In the genomic region with DNA sequence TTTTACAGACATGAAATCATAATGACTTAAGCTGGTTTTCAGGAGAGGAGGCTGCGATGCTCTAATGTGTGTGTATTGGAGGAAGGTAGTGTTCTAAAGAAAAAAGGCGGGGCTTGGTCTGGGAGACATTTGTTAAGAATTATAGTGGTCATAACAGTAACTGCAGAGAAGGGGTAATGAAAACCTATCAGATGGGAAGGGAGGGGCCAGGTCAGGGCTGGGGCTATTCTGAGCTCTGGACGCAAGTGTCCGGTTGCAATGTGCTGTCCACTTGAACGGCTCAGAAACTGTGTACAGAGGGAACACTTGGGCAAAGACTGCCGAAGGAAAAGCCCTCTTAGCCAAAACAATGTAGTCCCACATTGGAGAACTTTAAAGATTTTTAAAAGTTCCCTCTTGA, we compare ENCODE assay signal across 15 mouse cellular contexts. TPM values are rescaled to one million over a fixed set of nuclear protein-coding genes. Genes with fewer than 3 reads are reported as not detected.
DNase-seq lines count a peak whose midpoint lies in the region; ATAC-seq and TF ChIP-seq lines count a peak whose summit lies in the region.
"Had no signal": no experiment of that assay in that cellular context is flagged by ENCODE, and none has a peak within 500 bp of the region (broad histone marks: within the 10 kb centered on the region; RNA-seq: fewer than 3 reads in every experiment).

No protein-coding gene starts in this region.

- H3K27me3 ChIP-seq in heart, adult 2 months (ENCODE audit: control insufficient read depth, insufficient read depth, low read length): no peaks in the 10 kb centered on the region
- no peaks in the 10 kb centered on the region for H3K27me3 ChIP-seq in lung, postnatal 0 days (replicated peaks; ENCODE audit: insufficient read depth, low read length)
- no peaks in the 10 kb centered on the region for H3K27me3 ChIP-seq in intestine, embryonic 14.5 days (replicated peaks; ENCODE audit: control insufficient read depth, insufficient read depth, low read length)
- H3K27me3 ChIP-seq: limb, embryonic 13.5 days had no signal

- peaks cover 7% of the 10 kb centered on the region for H3K4me1 ChIP-seq in heart, adult 2 months (ENCODE audit: control insufficient read depth, insufficient read depth, low read length)
- no peaks in the 10 kb centered on the region for H3K4me1 ChIP-seq in lung, postnatal 0 days (ENCODE audit: insufficient read depth, low read depth, low read length)
- peaks cover 9% of the 10 kb centered on the region for H3K4me1 ChIP-seq in intestine, embryonic 14.5 days (replicated peaks; ENCODE audit: control insufficient read depth, insufficient read depth, low read length)

- H3K36me3 ChIP-seq in heart, adult 2 months (ENCODE audit: control insufficient read depth, insufficient read depth, low read length): peaks cover 10% of the 10 kb centered on the region; the same call in 1 of the 2 replicates
- H3K36me3 ChIP-seq in lung, postnatal 0 days (ENCODE audit: insufficient read depth, low read length): no peaks in the 10 kb centered on the region
- no peaks in the 10 kb centered on the region for H3K36me3 ChIP-seq in intestine, embryonic 14.5 days (ENCODE audit: control insufficient read depth, insufficient read depth, low read length)
- H3K36me3 ChIP-seq: limb, embryonic 13.5 days had no signal

- no peak for TF ChIP-seq EP300 in heart, adult 2 months (IDR thresholded peaks at IDR 0.05; ENCODE audit: insufficient read depth, low read depth, low read length)
- TF ChIP-seq EP300 in lung, postnatal 0 days (IDR thresholded peaks at IDR 0.05): no peak

- peak overlapping the region; percentile 0; the same call in 1 of the 2 replicates for H3K27ac ChIP-seq in heart, adult 2 months
- H3K27ac ChIP-seq in lung, postnatal 0 days (ENCODE audit: low read length): no peak overlapping the region
- H3K27ac ChIP-seq in intestine, embryonic 14.5 days (ENCODE audit: low read depth): no peak overlapping the region
- H3K27ac ChIP-seq: limb, embryonic 13.5 days; macrophage had no signal

- H3K79me2 ChIP-seq in heart, adult 2 months (replicated peaks; ENCODE audit: control insufficient read depth, insufficient read depth, low read length): peaks cover 1% of the 10 kb centered on the region; the same call in 1 of the 2 replicates

- TF ChIP-seq POLR2A in heart, adult 2 months (IDR thresholded peaks at IDR 0.05; ENCODE audit: insufficient read depth, low read depth, low read length): no peak

- DNase-seq in heart, adult 2 months: peak in 1 of 2 experiments; percentile 35
- DNase-seq in heart, adult 8-10 months (ENCODE audit: low spot score): no peak
- peak; percentile 29 for DNase-seq in lung, postnatal 0 days (ENCODE audit: low spot score)
- DNase-seq in lung, postnatal 25 days (ENCODE audit: low spot score): no peak
- DNase-seq in intestine, embryonic 14.5 days (ENCODE audit: low spot score): no peak
- peak; percentile 17 for DNase-seq in yolk sac, embryonic 10.5 days (ENCODE audit: low spot score)
- DNase-seq in layer of hippocampus, adult 11-12 months (ENCODE audit: low spot score): no peak
- no peak for DNase-seq in layer of hippocampus, adult 8-10 months (ENCODE audit: low spot score in 2 of 2)
- DNase-seq: adrenal gland, adult 8-10 months; kidney, adult 18-20 months; right cerebral cortex, postnatal 4 days had no signal

- TF ChIP-seq CTCF in heart, adult 2 months (IDR thresholded peaks at IDR 0.05): no peak
- TF ChIP-seq CTCF in lung, postnatal 0 days (IDR thresholded peaks at IDR 0.05): no peak

- no peak overlapping the region for H3K9ac ChIP-seq in heart, adult 2 months (ENCODE audit: low read depth, low read length)
- H3K9ac ChIP-seq in lung, postnatal 0 days (replicated peaks; ENCODE audit: low read depth): no peak overlapping the region
- H3K9ac ChIP-seq in intestine, embryonic 14.5 days (ENCODE audit: low read length): no peak overlapping the region
- H3K9ac ChIP-seq: limb, embryonic 13.5 days had no signal

- 58% methylated on average over 6 of the region's 6 CpGs for WGBS in heart, adult 2 months
- 59% methylated on average over 6 of the region's 6 CpGs for WGBS in lung, postnatal 0 days
- 58% methylated on average over 6 of the region's 6 CpGs for WGBS in intestine, embryonic 14.5 days

- H3K4me2 ChIP-seq in lung, postnatal 0 days (replicated peaks; ENCODE audit: low read depth, low read length): no peak overlapping the region
- no peak overlapping the region for H3K4me2 ChIP-seq in intestine, embryonic 14.5 days (ENCODE audit: low read length)
- H3K4me2 ChIP-seq: limb, embryonic 13.5 days had no signal

- peak; percentile 41; the same call in 1 of the 2 replicates for ATAC-seq in lung, postnatal 0 days
- ATAC-seq in intestine, embryonic 14.5 days (replicated peaks; ENCODE audit: low FRiP score, low TSS enrichment, low read depth): 0 out of 2 replicates have a peak, but pooled peaks have one; percentile 53
- ATAC-seq: CD4-positive, CD25-positive, alpha-beta regulatory T cell, adult 4 months had no signal

- no peak overlapping the region for H3K4me3 ChIP-seq in heart, adult 2 months
- no peak overlapping the region for H3K4me3 ChIP-seq in lung, postnatal 0 days (ENCODE audit: low read depth, low read length)
- no peak overlapping the region for H3K4me3 ChIP-seq in intestine, embryonic 14.5 days (ENCODE audit: low read depth, low read length)
- H3K4me3 ChIP-seq: limb, embryonic 13.5 days had no signal

- H3K9me3 ChIP-seq in lung, postnatal 0 days (ENCODE audit: low read length): no peaks in the 10 kb centered on the region
- no peaks in the 10 kb centered on the region for H3K9me3 ChIP-seq in intestine, embryonic 14.5 days (ENCODE audit: control insufficient read depth, low read length)
- H3K9me3 ChIP-seq: limb, embryonic 13.5 days had no signal

- intact Hi-C loops in heart, adult 2 months (cut with DNase I): loop anchor here (10.0 kb wide), 1 partner anchor 106 kb away; no protein-coding TSS in a partner anchor

RNA-seq across cellular contexts. Expression of a gene that starts 52.5 kb away (rescaled TPM):
- total RNA-seq in heart, adult 2 months (2021): 10 to 100 TPM; 19.4 to 25.5 TPM
- polyA plus RNA-seq in heart, adult 2 months (2012; rRNA removed): 4.9 and 9.3 TPM in 2 replicates
- 10 to 100 TPM; 34.4 to 37.7 (median 35.1) TPM for total RNA-seq in heart, adult 8-10 months (2022)
- polyA plus RNA-seq in lung, postnatal 0 days (2015; fragmentation: Nextera tagmentation; extraction: Ambion mirVana): 2.9 and 4.0 TPM in 2 replicates
- polyA plus RNA-seq in intestine, embryonic 14.5 days (2014; fragmentation: Nextera tagmentation; extraction: Ambion mirVana): 4.0 and 5.9 TPM in 2 replicates
- total RNA-seq in layer of hippocampus, adult 8-10 months (2022): 100 to 1,000 TPM; 140 to 157 (median 150) TPM
- total RNA-seq: granulocyte monocyte progenitor cell, adult 5-6 weeks had no signal
- polyA plus RNA-seq: CD4-positive, CD25-positive, alpha-beta regulatory T cell, adult 4 months; macrophage had no signal

Comparison
In these comparisons a context has a peak if more than half of its experiments do, and no peak if none do; other contexts are left out.
1. DNase-seq: peak in lung, postnatal 0 days (single experiment) and yolk sac, embryonic 10.5 days (single experiment); none in heart, adult 8-10 months (single experiment), lung, postnatal 25 days (single experiment), intestine, embryonic 14.5 days (single experiment), layer of hippocampus, adult 11-12 months (single experiment) and layer of hippocampus, adult 8-10 months (0 of 2).